Mouse (Mus musculus) embryonic fibroblast, embryonic 13.5 days (primary cell): ENCODE measurements at regions not wholly inside any gene's neighbourhood (a gene's known extent, or its start where the extent isn't known, plus 50 kb on each side); places are given as distances from the start of the nearest gene placed in this dataset.

Source experiments
- H3K27ac ChIP-seq: 2 replicates; pipeline ENCODE4 v1.5.1; 2012; ENCODE audit warnings: low read length, control low read depth, inconsistent platforms; ENCODE audit not compliant: insufficient read depth
- H3K4me1 ChIP-seq: 2 replicates; pipeline ENCODE4 v1.6.1; 2011; ENCODE audit warnings: low read length; ENCODE audit not compliant: control insufficient read depth, insufficient read depth
- H3K4me3 ChIP-seq: 2 replicates; pipeline ENCODE4 v1.5.1; 2011; ENCODE audit warnings: mild to moderate bottlenecking, control low read depth, low read length; ENCODE audit not compliant: insufficient read depth
- CTCF ChIP-seq: IDR thresholded peaks from 2 replicates; pipeline ENCODE4 v1.5.1; 2011; ENCODE audit warnings: mild to moderate bottlenecking, control low read depth, low read length, moderate library complexity, borderline replicate concordance; ENCODE audit not compliant: insufficient read depth
- POLR2A ChIP-seq: IDR thresholded peaks from 2 replicates; pipeline ENCODE4 v1.6.1; 2011; ENCODE audit warnings: low read depth, mild to moderate bottlenecking, control low read depth, low read length, moderate library complexity

- Histone ChIP-seq H3K4me3 (no peak overlapping the region), H3K27ac (no peak overlapping the region), H3K4me1 (no peaks in the 10 kb centered on the region)
- TF ChIP-seq CTCF = no peak
Measured at GRCm38 (mm10) chr5:119557071-119557470, 113.4 kb upstream of the Tbx3 start.

DNA sequence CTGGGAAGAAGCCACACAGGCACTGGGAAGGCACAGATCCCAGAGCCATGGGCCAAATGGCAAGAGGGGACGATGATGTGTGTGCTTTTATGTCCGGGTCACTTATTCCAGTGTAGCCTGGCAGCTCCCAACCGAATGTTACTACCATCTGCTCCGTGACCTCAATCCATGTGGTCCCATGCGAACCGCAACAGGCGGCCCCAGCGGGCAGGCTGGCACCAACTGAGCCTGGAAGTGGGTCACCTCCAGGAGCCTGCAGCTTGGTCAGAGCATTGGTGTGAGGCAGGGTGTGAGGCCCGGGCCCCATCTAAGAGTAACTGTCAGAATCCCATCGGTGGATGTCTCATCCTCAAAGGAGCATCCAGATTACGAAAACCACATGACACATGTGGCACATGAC lies 110.8 kb upstream of the Tbx3 start:
- H3K4me1 ChIP-seq = no peaks in the 10 kb centered on the region
- TF ChIP-seq CTCF = no peak
- TF ChIP-seq POLR2A = no peak
- H3K4me3 ChIP-seq = no peak overlapping the region
- H3K27ac ChIP-seq = no peak overlapping the region

DNA sequence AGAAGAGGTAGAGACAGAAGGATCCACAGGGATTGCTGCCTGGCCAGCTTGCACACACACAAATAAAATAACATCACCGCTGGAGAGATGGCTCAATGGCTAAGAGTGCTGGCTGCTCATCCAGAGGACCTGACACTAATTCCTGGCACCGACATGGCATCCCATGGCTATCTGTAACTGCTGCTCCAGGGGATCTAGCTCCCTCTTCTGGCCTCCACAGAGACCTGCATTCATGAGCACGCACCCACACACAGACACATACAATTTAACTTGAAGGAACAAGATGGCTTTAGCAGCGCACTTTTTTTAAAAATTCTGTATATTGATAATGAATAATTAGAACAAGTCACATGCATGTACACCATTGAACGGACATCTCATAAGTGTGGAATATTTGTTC lies 110.1 kb upstream of the Tbx3 start:
- no peak overlapping the region for H3K27ac ChIP-seq
- no peak overlapping the region for H3K4me3 ChIP-seq
- H3K4me1 ChIP-seq = no peaks in the 10 kb centered on the region
- TF ChIP-seq CTCF = no peak
- TF ChIP-seq POLR2A = no peak

DNA sequence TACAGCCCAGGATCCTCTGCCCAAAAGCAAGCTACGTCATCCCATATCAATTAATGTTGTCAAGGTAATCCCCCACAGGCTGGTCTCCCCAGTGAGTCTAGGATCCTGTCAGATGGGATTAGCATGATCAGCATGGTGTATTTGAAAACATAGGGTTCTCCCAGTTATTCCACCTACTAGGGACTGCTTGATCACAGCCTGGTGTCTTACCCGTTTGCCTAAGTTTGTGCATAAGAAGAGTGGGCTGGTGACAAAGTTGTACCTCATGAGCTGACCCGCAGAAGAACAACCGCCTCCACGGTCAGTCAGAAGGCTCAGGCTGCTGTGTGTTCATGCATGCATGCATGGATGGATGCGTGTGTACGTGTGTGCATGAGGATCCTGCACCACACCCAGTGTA lies 108.9 kb upstream of the Tbx3 start:
- no peaks in the 10 kb centered on the region for H3K4me1 ChIP-seq
- H3K4me3 ChIP-seq = no peak overlapping the region
- no peak overlapping the region for H3K27ac ChIP-seq
- no peak for TF ChIP-seq POLR2A
- no peak for TF ChIP-seq CTCF

DNA sequence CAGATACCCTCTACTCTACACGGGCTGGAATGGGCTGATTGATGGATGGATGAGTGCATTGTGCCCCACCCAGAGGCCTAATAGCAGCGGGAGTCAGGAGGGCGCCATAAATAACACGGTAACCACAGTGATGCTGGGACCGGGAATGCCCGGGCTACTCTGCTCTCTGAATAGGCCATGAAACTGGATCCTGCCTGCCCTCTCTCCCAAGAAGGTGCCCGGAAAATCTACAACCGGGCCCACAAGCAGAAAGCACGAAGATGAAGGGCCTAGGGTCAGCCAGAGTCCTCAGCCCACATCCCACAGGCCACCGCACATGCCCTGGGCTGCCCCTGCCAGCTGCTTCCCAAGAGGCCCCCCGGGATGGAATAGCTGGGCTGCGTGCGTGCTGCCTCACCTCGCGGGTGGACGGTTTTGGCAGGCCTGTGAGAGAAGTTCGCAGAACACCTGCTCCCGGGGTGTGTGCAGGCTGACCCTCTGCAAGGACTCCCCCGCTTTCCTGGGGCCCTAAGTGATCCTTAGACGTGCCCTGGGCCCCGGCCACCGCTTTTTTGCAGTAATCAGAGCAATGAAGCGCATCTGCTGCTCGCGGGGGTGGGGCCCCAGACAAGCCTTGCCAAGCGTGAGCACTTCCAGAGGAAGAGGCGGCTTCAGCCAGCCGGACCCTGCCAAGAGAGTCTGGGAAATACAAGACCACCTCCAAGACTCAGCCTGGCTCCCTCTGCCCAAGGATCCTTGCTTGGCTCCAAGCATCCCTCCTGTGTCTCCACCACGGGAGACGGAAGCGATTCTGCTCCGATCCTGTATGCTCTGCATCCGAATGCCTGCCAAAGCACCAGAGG lies 106.7 kb upstream of the Tbx3 start:
- Histone ChIP-seq H3K4me1 (no peaks in the 10 kb centered on the region), H3K4me3 (no peak overlapping the region), H3K27ac (no peak overlapping the region)
- TF ChIP-seq POLR2A = no peak
- TF ChIP-seq CTCF = no peak

DNA sequence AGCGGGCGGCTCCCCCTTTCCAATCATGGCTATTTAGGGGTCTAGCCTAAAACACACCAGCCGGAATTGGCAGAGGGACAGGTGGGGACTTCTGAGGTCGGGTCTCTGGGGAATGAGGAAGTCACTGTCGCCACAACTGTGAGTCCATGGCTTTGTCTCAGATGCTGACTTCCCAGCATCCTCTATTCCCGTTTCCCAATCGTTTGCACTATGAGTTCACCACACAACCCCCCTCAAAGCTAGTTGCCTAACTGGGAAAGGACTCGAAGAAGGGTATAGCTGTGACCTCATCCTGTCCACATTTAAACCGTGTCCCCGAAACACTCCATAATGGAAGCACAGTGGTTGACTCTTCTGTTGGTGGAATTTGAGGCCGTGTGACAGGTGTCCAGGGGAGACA lies 102.8 kb upstream of the Tbx3 start:
- TF ChIP-seq CTCF (no peak), POLR2A (no peak)
- Histone ChIP-seq H3K4me1 (no peaks in the 10 kb centered on the region), H3K27ac (no peak overlapping the region), H3K4me3 (no peak overlapping the region)

GRCm38 (mm10) chr5:119570054-119570453 lies 100.4 kb upstream of the Tbx3 start:
- TF ChIP-seq CTCF (no peak), POLR2A (no peak)

DNA sequence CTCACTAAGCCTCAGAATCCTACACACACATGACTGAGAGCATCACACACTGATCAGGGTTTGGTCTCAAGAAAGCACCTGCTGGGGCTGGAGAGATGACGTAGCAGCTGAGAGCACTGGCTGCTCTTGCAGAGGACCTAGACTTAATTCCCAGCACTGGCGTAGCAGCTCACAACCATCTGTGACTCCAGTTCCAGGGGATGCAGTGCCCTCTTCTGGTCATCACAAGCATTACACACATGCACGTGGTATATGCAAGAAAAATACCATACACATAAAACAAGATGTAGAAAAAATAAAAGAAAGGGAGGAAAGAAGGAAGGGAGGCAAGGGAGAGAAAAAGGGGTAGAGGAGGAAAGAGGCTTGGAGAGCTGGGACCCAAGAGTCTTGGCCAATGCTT lies 98.8 kb upstream of the Tbx3 start:
- Histone ChIP-seq H3K27ac (no peak overlapping the region), H3K4me3 (no peak overlapping the region), H3K4me1 (no peaks in the 10 kb centered on the region)
- TF ChIP-seq CTCF = no peak
- no peak for TF ChIP-seq POLR2A

More at GRCm38 (mm10) chr5:119570054-119570453, 100.4 kb upstream of the Tbx3 start:
- H3K4me1 ChIP-seq = no peaks in the 10 kb centered on the region
- no peak overlapping the region for H3K27ac ChIP-seq
- no peak overlapping the region for H3K4me3 ChIP-seq

GRCm38 (mm10) chr5:119575124-119575523 lies 95.3 kb upstream of the Tbx3 start:
- Histone ChIP-seq H3K27ac (no peak overlapping the region), H3K4me3 (no peak overlapping the region), H3K4me1 (no peaks in the 10 kb centered on the region)
- TF ChIP-seq CTCF (no peak), POLR2A (no peak)

GRCm38 (mm10) chr5:119579288-119579687 lies 91.2 kb upstream of the Tbx3 start:
- Histone ChIP-seq H3K4me1 (no peaks in the 10 kb centered on the region), H3K27ac (no peak overlapping the region), H3K4me3 (no peak overlapping the region)
- TF ChIP-seq CTCF (no peak), POLR2A (no peak)

DNA sequence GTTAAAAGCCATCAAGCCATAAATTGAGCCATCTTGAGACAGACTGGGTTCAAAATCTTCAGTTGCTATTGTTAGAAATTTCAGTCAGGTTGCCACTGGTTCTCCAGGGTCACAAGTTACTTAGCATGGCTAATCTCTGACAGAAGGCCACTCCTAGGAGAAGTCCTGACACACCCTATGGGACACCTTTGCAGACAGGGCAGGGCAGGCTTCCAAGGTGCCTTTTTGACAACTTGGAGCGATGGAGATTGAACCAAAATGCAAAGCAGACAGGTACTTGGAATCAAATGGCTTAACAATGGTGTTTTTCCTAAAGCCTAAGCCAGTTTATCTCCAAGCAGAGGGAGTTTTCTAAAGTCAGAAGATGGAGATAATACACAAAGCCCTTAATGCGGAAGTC lies 90.7 kb upstream of the Tbx3 start:
- Histone ChIP-seq H3K4me3 (no peak overlapping the region), H3K27ac (no peak overlapping the region), H3K4me1 (no peaks in the 10 kb centered on the region)
- TF ChIP-seq POLR2A (no peak), CTCF (no peak)
